Mouse (Mus musculus) midbrain, embryonic 14.5 days (tissue): ENCODE measurements at regions not wholly inside any gene's neighbourhood (a gene's known extent, or its start where the extent isn't known, plus 50 kb on each side); places are given as distances from the start of the nearest gene placed in this dataset.
"Not testable (repeated sequence)": the region's sequence is repeated elsewhere in the genome, so short reads cannot be mapped to it uniquely, and the experiment has no call there.

Experiments
- ATAC-seq: fragments of 200-750 bp; cut with Nextera tagmentation; 2 replicates; pipeline ENCODE4 v1.8.0; 2017; ENCODE audit warnings: moderate number of reproducible peaks, moderate library complexity; ENCODE audit not compliant: low FRiP score, low TSS enrichment
- DNase-seq: peaks from one replicate; pipeline ENCODE4 v3.0.0-alpha.2; 2015
- H3K27ac ChIP-seq: fragments of 300-500 bp; sonication (generic); replicated peaks from 2 replicates; pipeline ENCODE4 v1.5.1; 2014; ENCODE audit warnings: mild to moderate bottlenecking, low read depth, low read length, moderate library complexity
- H3K27me3 ChIP-seq: fragments of 300-500 bp; sonication (generic); 2 replicates; pipeline ENCODE4 v1.6.1; 2014; ENCODE audit warnings: low read length, control low read depth, mixed read lengths; ENCODE audit not compliant: control insufficient read depth, insufficient read depth
- H3K36me3 ChIP-seq: fragments of 300-500 bp; sonication (generic); 2 replicates; pipeline ENCODE4 v1.6.1; 2014; ENCODE audit warnings: low read length, control low read depth; ENCODE audit not compliant: control insufficient read depth, insufficient read depth
- H3K4me1 ChIP-seq: fragments of 300-500 bp; sonication (generic); 2 replicates; pipeline ENCODE4 v1.6.1; 2014; ENCODE audit warnings: mild to moderate bottlenecking, antibody characterized with exemption, low read length, control low read depth; ENCODE audit not compliant: control insufficient read depth, insufficient read depth
- H3K4me2 ChIP-seq: fragments of 300-500 bp; sonication (generic); 2 replicates; pipeline ENCODE4 v1.6.1; 2014; ENCODE audit warnings: mild to moderate bottlenecking, low read length, moderate library complexity
- H3K4me3 ChIP-seq: fragments of 300-500 bp; sonication (generic); replicated peaks from 2 replicates; pipeline ENCODE4 v1.5.1; 2014; ENCODE audit warnings: low read depth, low read length
- H3K9ac ChIP-seq: fragments of 300-500 bp; sonication (generic); replicated peaks from 2 replicates; pipeline ENCODE4 v1.6.1; 2014; ENCODE audit warnings: mild to moderate bottlenecking, low read length, moderate library complexity
- H3K9me3 ChIP-seq: fragments of 300-500 bp; sonication (generic); 2 replicates; pipeline ENCODE4 v1.6.1; 2016; ENCODE audit warnings: low read length, control low read depth, mixed read lengths; ENCODE audit not compliant: control insufficient read depth
- WGBS: fragments of 180-500 bp; shearing (Covaris S2); extraction: QIAGEN DNeasy Blood & Tissue Kit; methylation state at CpG from one replicate; pipeline ENCODE4 v1.1.7; 2014; 5-methylcytosine and 5-hydroxymethylcytosine counted together

DNA sequence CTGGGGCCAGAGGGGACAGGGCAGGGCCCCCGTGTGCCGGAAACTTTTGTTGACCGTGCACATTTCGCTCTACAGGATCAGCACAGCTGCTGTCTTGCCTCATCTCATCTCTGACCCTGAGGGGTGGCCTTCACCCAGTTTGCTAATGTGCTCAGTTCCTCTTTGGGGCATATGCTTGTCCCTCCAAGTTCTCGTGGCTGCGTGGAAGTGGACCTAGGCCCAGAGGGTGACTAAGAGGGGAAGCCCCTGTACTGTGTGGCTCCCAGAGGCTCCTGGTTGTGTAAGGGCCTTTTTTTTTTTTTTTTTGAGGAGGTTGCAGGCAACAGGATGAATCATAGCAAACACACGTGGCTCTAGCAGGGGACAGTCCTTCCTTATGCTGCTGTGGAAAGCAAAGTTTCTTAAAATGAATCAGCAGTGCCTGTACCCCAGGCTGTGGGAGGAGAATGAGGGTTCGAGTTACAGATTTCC, 288.2 kb downstream of the 4933412E24Rik start:
- Histone ChIP-seq H3K9me3 (no peaks in the 10 kb centered on the region), H3K36me3 (no peaks in the 10 kb centered on the region), H3K4me3 (no peak overlapping the region), H3K4me2 (no peak overlapping the region), H3K27me3 (no peaks in the 10 kb centered on the region), H3K9ac (no peak overlapping the region), H3K27ac (no peak overlapping the region), H3K4me1 (no peaks in the 10 kb centered on the region)
- WGBS, result 77% methylated on average over 8 of the region's 8 CpGs
- ATAC-seq (no peak), DNase-seq (no peak)

DNA sequence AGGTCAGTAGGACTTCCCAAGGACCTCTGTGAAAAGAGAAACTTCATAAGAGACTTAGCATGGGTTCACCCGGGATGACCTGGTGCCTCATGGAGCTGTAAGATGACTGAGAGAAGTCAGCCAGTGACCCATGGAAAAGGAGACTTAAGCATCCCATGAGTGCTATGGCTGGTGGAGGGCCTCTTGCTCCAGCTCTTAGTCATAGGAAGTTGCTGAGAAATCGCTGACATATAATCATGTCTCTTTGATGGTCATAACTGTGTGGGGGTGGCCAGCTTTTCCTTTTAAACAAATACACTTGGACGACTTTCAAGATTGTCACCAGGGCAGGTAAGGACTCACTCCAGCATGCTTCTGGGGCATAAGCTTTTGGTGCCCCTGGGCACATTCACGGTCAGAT, 290.5 kb downstream of the 4933412E24Rik start:
- Histone ChIP-seq H3K4me1 (no peaks in the 10 kb centered on the region), H3K36me3 (no peaks in the 10 kb centered on the region), H3K4me3 (no peak overlapping the region), H3K27me3 (no peaks in the 10 kb centered on the region), H3K4me2 (no peak overlapping the region), H3K27ac (no peak overlapping the region), H3K9me3 (no peaks in the 10 kb centered on the region), H3K9ac (no peak overlapping the region)
- 90% methylated on average over 4 of the region's 4 CpGs for WGBS
- DNase-seq, result no peak
- ATAC-seq, result no peak

DNA sequence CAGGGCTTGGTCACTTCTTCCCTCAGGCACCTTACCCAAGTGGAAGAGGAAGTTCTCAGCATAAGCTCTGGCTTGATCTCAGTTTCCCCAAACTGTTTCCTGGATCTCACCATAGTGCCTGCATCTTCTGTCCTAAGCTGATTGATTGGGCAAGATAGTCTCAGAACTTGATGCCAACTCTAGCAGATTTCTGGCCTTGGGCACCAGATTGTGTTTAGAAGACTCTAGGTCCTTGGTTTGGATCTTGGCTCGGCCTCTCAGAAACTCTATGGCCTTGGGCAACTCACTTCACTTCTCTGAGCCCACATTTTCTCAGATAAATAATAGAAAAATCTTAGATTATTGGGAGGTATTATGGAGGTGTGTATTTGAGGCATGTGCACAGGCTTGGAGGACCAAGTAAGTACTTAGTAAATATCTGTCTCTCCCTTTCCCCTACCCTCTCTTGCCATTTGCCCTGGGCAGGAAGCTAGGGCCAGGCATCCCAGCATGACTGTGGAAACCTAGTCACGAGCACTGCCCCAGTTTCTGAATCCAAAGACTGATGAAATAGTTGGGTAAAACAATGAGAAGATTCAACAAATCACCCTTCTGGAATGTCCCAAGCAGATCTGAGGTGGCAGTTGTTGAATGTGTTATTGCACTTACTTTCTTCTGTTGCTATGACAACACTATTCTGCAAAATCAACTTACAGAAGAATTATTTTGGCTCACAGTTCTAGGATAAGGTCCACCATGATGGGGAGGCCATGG, 293.6 kb downstream of the 4933412E24Rik start:
- DNase-seq (no peak), ATAC-seq (no peak)
- no peak overlapping the region for H3K4me2 ChIP-seq
- no peak overlapping the region for H3K9ac ChIP-seq
- no peaks in the 10 kb centered on the region for H3K36me3 ChIP-seq
- no peak overlapping the region for H3K4me3 ChIP-seq
- H3K4me1 ChIP-seq, result no peaks in the 10 kb centered on the region
- WGBS, result 83% methylated on average over 2 of the region's 2 CpGs
- no peak overlapping the region for H3K27ac ChIP-seq
- no peaks in the 10 kb centered on the region for H3K27me3 ChIP-seq
- no peaks in the 10 kb centered on the region for H3K9me3 ChIP-seq

DNA sequence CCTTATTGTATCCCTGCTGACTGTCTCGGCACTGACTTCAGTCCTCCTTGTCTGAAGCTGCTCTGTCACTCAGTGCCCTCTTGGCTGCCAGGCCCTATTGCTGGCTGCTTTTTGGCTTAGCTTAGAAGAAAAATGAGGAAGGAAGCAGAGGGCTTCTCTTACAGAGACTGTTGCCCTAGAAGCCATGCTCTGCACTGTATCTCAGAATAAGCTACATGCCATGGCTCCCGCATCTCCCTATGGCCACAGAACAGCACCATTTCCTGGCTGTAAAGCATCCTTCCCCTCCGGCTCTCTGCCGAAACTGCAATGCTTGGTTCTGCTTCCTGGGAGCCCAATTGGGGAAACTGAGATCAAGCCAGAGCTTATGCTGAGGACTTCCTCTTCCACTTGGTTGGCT, 295.0 kb downstream of the 4933412E24Rik start:
- no peaks in the 10 kb centered on the region for H3K4me1 ChIP-seq
- H3K4me2 ChIP-seq, result no peak overlapping the region
- DNase-seq (no peak), ATAC-seq (no peak)
- 83% methylated on average over 4 of the region's 4 CpGs for WGBS
- H3K9ac ChIP-seq, result no peak overlapping the region
- no peak overlapping the region for H3K4me3 ChIP-seq
- no peaks in the 10 kb centered on the region for H3K27me3 ChIP-seq
- no peak overlapping the region for H3K27ac ChIP-seq
- H3K36me3 ChIP-seq, result no peaks in the 10 kb centered on the region
- H3K9me3 ChIP-seq, result no peaks in the 10 kb centered on the region

DNA sequence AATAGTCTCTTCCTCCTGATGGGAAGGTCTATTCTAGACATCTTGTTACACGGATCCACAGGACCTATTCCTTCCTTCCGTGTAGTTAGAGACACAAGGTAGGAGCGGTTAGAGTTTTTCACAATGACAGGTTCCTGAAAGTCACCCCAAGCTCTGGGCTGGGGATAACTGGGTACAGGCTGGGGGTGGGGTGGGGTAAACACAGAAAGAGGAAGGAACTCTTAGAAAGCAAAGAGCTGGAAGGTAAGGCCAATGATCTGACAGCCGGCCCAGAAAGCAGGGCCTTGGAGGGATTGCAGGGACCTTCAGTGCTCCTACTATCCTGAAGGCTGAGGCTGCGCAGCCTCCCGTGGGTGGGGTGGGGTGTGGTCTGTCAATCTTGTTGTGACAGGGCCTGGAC, 295.4 kb downstream of the 4933412E24Rik start:
- H3K9ac ChIP-seq, result no peak overlapping the region
- H3K27me3 ChIP-seq, result no peaks in the 10 kb centered on the region
- H3K4me3 ChIP-seq, result no peak overlapping the region
- no peak for ATAC-seq
- no peak overlapping the region for H3K4me2 ChIP-seq
- H3K4me1 ChIP-seq, result no peaks in the 10 kb centered on the region
- DNase-seq, result no peak
- H3K27ac ChIP-seq, result no peak overlapping the region
- H3K9me3 ChIP-seq, result no peaks in the 10 kb centered on the region
- 81% methylated on average over 6 of the region's 6 CpGs for WGBS
- H3K36me3 ChIP-seq, result no peaks in the 10 kb centered on the region

DNA sequence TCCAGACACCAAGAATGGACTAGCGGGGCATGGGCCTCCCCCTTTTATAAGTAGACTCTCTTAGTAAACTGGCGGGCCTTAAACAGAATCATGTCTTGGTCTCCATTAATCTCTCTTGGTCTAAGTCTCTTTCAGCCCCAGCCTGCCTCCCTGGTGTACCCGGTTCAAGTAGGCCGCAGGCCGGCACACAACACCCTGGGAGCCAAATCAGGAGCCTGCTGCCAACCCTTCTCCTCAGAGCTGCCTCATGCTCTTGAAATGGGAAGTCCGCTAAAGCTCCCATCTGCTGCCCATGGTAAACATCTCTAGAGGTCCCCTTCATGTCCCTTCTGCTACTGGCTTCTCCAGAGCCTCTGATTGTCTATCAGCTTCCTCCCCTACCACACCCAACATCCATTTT, 296.3 kb downstream of the 4933412E24Rik start:
- H3K4me3 ChIP-seq, result no peak overlapping the region
- H3K27ac ChIP-seq, result no peak overlapping the region
- ATAC-seq (no peak), DNase-seq (no peak)
- H3K9ac ChIP-seq, result no peak overlapping the region
- H3K9me3 ChIP-seq, result no peaks in the 10 kb centered on the region
- no peaks in the 10 kb centered on the region for H3K4me1 ChIP-seq
- H3K27me3 ChIP-seq, result no peaks in the 10 kb centered on the region
- WGBS, result 88% methylated on average over 6 of the region's 6 CpGs
- no peaks in the 10 kb centered on the region for H3K36me3 ChIP-seq
- no peak overlapping the region for H3K4me2 ChIP-seq

DNA sequence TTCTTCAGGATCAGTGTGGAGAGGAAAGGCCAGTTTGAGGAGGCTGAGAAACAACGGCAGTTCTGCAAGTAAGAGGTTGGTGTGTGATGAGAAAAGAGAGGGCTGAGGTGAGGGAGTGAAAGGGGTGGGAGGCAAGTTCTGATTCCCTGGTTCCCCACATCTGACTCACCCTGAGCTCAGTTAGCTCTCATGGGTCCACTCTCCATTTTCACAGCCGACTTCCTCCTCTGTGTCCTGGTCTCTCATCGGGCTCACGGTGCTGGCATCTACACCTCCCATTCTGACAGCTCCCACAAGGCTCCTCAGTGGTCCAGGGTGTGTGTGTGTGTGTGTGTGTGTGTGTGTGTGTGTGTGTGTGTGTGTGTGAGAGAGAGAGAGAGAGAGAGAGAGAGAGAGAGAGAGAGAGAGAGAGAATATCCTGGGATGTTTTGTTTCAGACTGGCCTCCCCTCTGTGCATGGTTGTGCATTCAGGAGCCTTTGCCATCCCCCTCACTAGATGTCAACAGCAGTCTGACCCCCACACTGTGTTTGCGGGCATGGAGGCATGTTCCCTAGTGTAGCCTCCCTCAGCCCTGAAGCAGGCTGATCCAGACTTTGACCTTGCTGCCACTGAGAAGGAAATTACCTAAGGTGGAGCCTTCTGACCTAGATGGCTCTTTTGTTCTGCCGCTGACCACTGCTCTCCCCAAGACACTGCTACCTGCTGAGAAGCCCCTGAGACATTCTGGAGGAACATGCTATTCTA, 296.9 kb downstream of the 4933412E24Rik start:
- WGBS, result 89% methylated on average over 6 of the region's 6 CpGs
- H3K4me3 ChIP-seq, H3K36me3 ChIP-seq, H3K4me1 ChIP-seq, H3K9ac ChIP-seq, H3K27ac ChIP-seq, H3K9me3 ChIP-seq, H3K4me2 ChIP-seq, H3K27me3 ChIP-seq, DNase-seq, ATAC-seq: not testable (repeated sequence)

DNA sequence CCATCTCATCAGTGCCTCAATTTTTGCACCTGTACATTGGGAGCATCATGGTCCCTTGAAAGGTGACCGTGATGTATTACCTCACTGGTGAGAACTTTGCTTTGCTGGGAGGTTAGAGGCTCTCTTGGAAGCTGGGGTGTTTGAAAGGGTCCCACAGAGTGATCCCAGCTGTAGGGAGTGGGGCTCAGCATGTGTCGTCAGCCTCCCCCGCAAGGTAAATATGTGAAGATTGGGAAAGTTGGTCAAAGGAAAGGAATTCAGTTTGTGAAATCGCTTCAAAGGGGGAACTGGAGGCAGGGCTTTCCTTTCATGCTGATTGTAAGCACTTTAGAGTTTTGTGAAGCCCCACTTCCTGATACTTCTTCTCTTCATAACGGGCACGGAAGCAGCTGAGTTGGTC, 299.5 kb downstream of the 4933412E24Rik start:
- Histone ChIP-seq H3K27ac (no peak overlapping the region), H3K36me3 (no peaks in the 10 kb centered on the region), H3K4me2 (no peak overlapping the region), H3K9ac (no peak overlapping the region), H3K9me3 (no peaks in the 10 kb centered on the region), H3K27me3 (no peaks in the 10 kb centered on the region), H3K4me1 (no peaks in the 10 kb centered on the region), H3K4me3 (no peak overlapping the region)
- DNase-seq (no peak), ATAC-seq (no peak)
- WGBS, result 79% methylated on average over 6 of the region's 6 CpGs

DNA sequence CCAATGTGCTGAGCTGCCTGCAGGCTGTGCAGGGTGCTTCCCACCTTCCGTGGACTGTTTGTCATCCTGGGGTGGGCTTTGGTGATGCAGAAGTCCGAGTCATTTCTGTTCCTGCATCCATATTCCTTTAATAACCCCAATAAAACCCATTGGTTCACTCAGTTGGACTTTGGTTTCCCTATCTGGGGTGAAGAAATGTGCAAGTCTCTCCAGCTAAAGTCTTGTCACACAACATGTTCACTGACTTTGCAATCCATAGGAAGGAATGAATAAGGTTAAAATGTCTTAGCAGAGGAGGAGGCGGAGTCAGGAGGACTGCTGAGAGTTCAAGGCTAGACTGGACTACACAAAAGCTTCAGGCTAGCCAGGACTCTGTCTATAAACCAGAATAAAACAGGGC, 300.5 kb downstream of the 4933412E24Rik start:
- H3K27me3 ChIP-seq, result no peaks in the 10 kb centered on the region
- H3K9me3 ChIP-seq, result no peaks in the 10 kb centered on the region
- no peak for ATAC-seq
- H3K36me3 ChIP-seq, result no peaks in the 10 kb centered on the region
- no peak for DNase-seq
- H3K4me2 ChIP-seq, result no peak overlapping the region
- WGBS, result 83% methylated on average over 3 of the region's 3 CpGs
- no peaks in the 10 kb centered on the region for H3K4me1 ChIP-seq
- H3K9ac ChIP-seq, result no peak overlapping the region
- H3K4me3 ChIP-seq, result no peak overlapping the region
- no peak overlapping the region for H3K27ac ChIP-seq
